Mouse (Mus musculus): ENCODE measurements at regions not wholly inside any gene's neighbourhood (a gene's known extent, or its start where the extent isn't known, plus 50 kb on each side); places are given as distances from the start of the nearest gene placed in this dataset.

GRCm38 (mm10) chr3:9921730-9922129 lies 166.2 kb upstream of the Gm9833 start:
- TF ChIP-seq CTCF (IDR thresholded peaks at IDR 0.05; ENCODE audit: control insufficient read depth, insufficient read depth, insufficient replicate concordance, low read depth, low read length) (no peak), POLR2A (IDR thresholded peaks at IDR 0.05; ENCODE audit: control insufficient read depth, low read depth, low read length) (no peak)

Data from testis, adult 2 months (tissue).